8 mouse cellular contexts compared by ENCODE assay signal in the genomic region with DNA sequence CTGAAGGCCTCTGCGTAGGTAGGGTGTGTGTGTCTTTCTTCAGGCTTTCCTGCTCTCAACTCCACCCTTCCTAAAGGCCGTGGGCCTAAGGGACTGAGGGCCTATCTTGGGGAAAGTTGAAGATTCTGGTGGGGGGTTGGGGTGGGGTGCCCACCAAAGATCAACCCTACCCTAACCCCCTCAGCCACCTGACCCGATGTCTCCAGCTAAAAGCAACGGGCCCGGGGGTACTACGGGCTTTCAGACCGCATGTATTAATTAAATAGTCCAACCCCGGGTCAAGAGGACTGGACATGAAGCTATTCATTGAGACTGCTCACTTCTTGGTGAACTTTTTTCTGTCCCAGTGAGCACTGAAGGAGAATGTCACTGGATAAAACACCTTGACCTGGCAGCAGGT. TPM values are rescaled to one million over a fixed set of nuclear protein-coding genes. Genes with fewer than 3 reads are reported as not detected.
DNase-seq lines count a peak whose midpoint lies in the region; ATAC-seq and TF ChIP-seq lines count a peak whose summit lies in the region.

No protein-coding gene starts in this region.

- in situ Hi-C loops in ES-E14 (cut with MboI; ENCODE audit: low sequenced_read_pairs in 2 of 2, unreplicated experiment in 2 of 2), result no loop called here

- peak overlapping the region; percentile 89 for H3K27ac ChIP-seq in heart, embryonic 12.5 days (ENCODE audit: poor library complexity, severe bottlenecking)
- H3K27ac ChIP-seq in ES-E14 (ENCODE audit: insufficient read depth, low read depth, low read length, poor library complexity, severe bottlenecking), result peak overlapping the region; percentile 77
- H3K27ac ChIP-seq in heart, postnatal 0 days (ENCODE audit: low read depth), result peak overlapping the region; percentile 88
- H3K27ac ChIP-seq in liver, embryonic 16.5 days (ENCODE audit: low read length), result peak overlapping the region; percentile 81

- no peaks in the 10 kb centered on the region for H3K9me3 ChIP-seq in heart, embryonic 12.5 days (replicated peaks)
- no peaks in the 10 kb centered on the region for H3K9me3 ChIP-seq in ES-E14 (ENCODE audit: control insufficient read depth, insufficient read depth, low read depth, low read length)
- H3K9me3 ChIP-seq in heart, postnatal 0 days (replicated peaks; ENCODE audit: control insufficient read depth, low read length), result no peaks in the 10 kb centered on the region
- no peaks in the 10 kb centered on the region for H3K9me3 ChIP-seq in liver, embryonic 16.5 days (replicated peaks; ENCODE audit: control insufficient read depth, low read length)

- TF ChIP-seq EP300 in heart, postnatal 0 days (IDR thresholded peaks at IDR 0.05; ENCODE audit: low read depth), result no peak

- H3K9ac ChIP-seq in heart, embryonic 12.5 days, result peak overlapping the region; percentile 76; the same call in 1 of the 2 replicates
- peak overlapping the region; percentile 72 for H3K9ac ChIP-seq in ES-E14 (ENCODE audit: insufficient read depth, low read depth, low read length, poor library complexity, severe bottlenecking)
- H3K9ac ChIP-seq in heart, postnatal 0 days (replicated peaks; ENCODE audit: low read depth, low read length), result no peak overlapping the region
- no peak overlapping the region for H3K9ac ChIP-seq in liver, embryonic 16.5 days (ENCODE audit: low read depth, low read length)

- H3K4me3 ChIP-seq in heart, embryonic 12.5 days, result peak overlapping the region; percentile 57
- peak overlapping the region; percentile 69 to 79 for H3K4me3 ChIP-seq in ES-E14 (ENCODE audit: insufficient read depth in 1 of 2, low read depth in 1 of 2, low read length in 2 of 2, poor library complexity in 1 of 2, severe bottlenecking in 1 of 2)
- peak overlapping the region; percentile 60; the same call in 1 of the 2 replicates for H3K4me3 ChIP-seq in heart, postnatal 0 days (ENCODE audit: low read depth, low read length)
- H3K4me3 ChIP-seq in liver, embryonic 16.5 days (ENCODE audit: low read depth, low read length), result peak overlapping the region; percentile 65

- DNase-seq in heart, adult 18-20 months, result no peak
- no peak for DNase-seq in ES-E14 (ENCODE audit: low read depth, low spot score)
- DNase-seq in heart, postnatal 0 days (ENCODE audit: low spot score), result no peak
- no peak for DNase-seq in ovary, postnatal 14 days (ENCODE audit: low spot score)
- no peak for DNase-seq in embryo, embryonic 10.5 days (ENCODE audit: low spot score)
- DNase-seq in urinary bladder, postnatal 10 days (ENCODE audit: low spot score), result no peak

- H3K4me1 ChIP-seq in heart, embryonic 12.5 days (replicated peaks), result peaks cover 75% of the 10 kb centered on the region
- H3K4me1 ChIP-seq in ES-E14 (ENCODE audit: control insufficient read depth in 2 of 2, insufficient read depth in 2 of 2, low read length in 2 of 2, poor library complexity in 1 of 2), result peaks cover 23 to 34% of the 10 kb centered on the region in 2 experiments
- peaks cover 37% of the 10 kb centered on the region for H3K4me1 ChIP-seq in heart, postnatal 0 days (ENCODE audit: control insufficient read depth, insufficient read depth)
- H3K4me1 ChIP-seq in liver, embryonic 16.5 days (ENCODE audit: control insufficient read depth, low read depth, low read length), result peaks cover 14% of the 10 kb centered on the region

- no peak for ATAC-seq in heart, embryonic 12.5 days (ENCODE audit: insufficient number of reproducible peaks, low FRiP score)
- ATAC-seq in heart, postnatal 0 days (ENCODE audit: insufficient read depth, low read depth), result no peak
- no peak for ATAC-seq in liver, embryonic 16.5 days (ENCODE audit: low read depth)

- 77% methylated on average over 8 of the region's 8 CpGs for WGBS in heart, embryonic 12.5 days
- 76% methylated on average over 8 of the region's 8 CpGs for whole genome bisulfite sequencing in heart, postnatal 0 days
- 77% methylated on average over 8 of the region's 8 CpGs for WGBS in liver, embryonic 16.5 days (ENCODE audit: insufficient replicate concordance)

- TF ChIP-seq CTCF in heart, postnatal 0 days (IDR thresholded peaks at IDR 0.05; ENCODE audit: low read depth), result no peak

- peak overlapping the region; percentile 68 for H3K4me2 ChIP-seq in heart, embryonic 12.5 days
- peak overlapping the region; percentile 82 for H3K4me2 ChIP-seq in heart, postnatal 0 days (ENCODE audit: low read depth, low read length)
- H3K4me2 ChIP-seq in liver, embryonic 16.5 days (ENCODE audit: low read depth, low read length), result peak overlapping the region; percentile 87

- no peaks in the 10 kb centered on the region for H3K27me3 ChIP-seq in heart, embryonic 12.5 days (replicated peaks)
- H3K27me3 ChIP-seq in heart, postnatal 0 days (ENCODE audit: control insufficient read depth, insufficient read depth, low read length), result no peaks in the 10 kb centered on the region
- no peaks in the 10 kb centered on the region for H3K27me3 ChIP-seq in liver, embryonic 16.5 days (ENCODE audit: control insufficient read depth, insufficient read depth, low read depth, low read length)

- H3K36me3 ChIP-seq in heart, embryonic 12.5 days, result no peaks in the 10 kb centered on the region
- H3K36me3 ChIP-seq in ES-E14 (ENCODE audit: control insufficient read depth, insufficient read depth, low read length, poor library complexity, severe bottlenecking), result no peaks in the 10 kb centered on the region
- no peaks in the 10 kb centered on the region for H3K36me3 ChIP-seq in heart, postnatal 0 days (replicated peaks; ENCODE audit: control insufficient read depth, insufficient read depth, low read length)
- no peaks in the 10 kb centered on the region for H3K36me3 ChIP-seq in liver, embryonic 16.5 days (ENCODE audit: control insufficient read depth, insufficient read depth)

TF ChIP-seq in ES-E14, 5 proteins besides CTCF, POLR2A, EP300 and RAD21:
- TF ChIP-seq HCFC1 (IDR thresholded peaks at IDR 0.05; ENCODE audit: borderline replicate concordance, insufficient read depth, low read length), result no peak
- TF ChIP-seq ZNF384 (IDR thresholded peaks at IDR 0.05; ENCODE audit: low read depth, low read length), result no peak
- no peak for TF ChIP-seq MAFK (IDR thresholded peaks at IDR 0.05; ENCODE audit: insufficient read depth, low read depth, low read length)
- no peak for TF ChIP-seq CHD2 (IDR thresholded peaks at IDR 0.05; ENCODE audit: low read depth, low read length)
TF ChIP-seq in ES-E14: peak in this region for 0.

RNA-seq across cellular contexts. Expression of a gene that starts 9.0 kb away (rescaled TPM):
- 0.32 TPM in 1 of 2 replicates, not detected in the other for polyA plus RNA-seq in heart, embryonic 12.5 days (2016; fragmentation: Nextera tagmentation; extraction: Ambion mirVana)
- total RNA-seq in heart, adult 18-20 months (2021), result under 1 TPM in 1 of 2 experiments, not detected in 1; 0.57 TPM
- not detected in 2 replicates for total RNA-seq in ES-E14 (2012; rRNA removed)
- not detected in 2 replicates for total RNA-seq in heart, postnatal 0 days (2014; rRNA removed; ENCODE audit: low replicate concordance)
- 0.22 and 0.52 TPM in 2 replicates for polyA plus RNA-seq in heart, postnatal 0 days (2015; fragmentation: Nextera tagmentation; extraction: Ambion mirVana)
- 0.23 and 0.60 TPM in 2 replicates for polyA plus RNA-seq in liver, embryonic 16.5 days (2015; fragmentation: Nextera tagmentation; extraction: Ambion mirVana)

RNA-seq across cellular contexts. Expression of a gene that starts 9.2 kb away (rescaled TPM):
- polyA plus RNA-seq in heart, embryonic 12.5 days (2016; fragmentation: Nextera tagmentation; extraction: Ambion mirVana), result not detected in 2 replicates
- total RNA-seq in heart, adult 18-20 months (2021), result not detected
- total RNA-seq in ES-E14 (2012; rRNA removed), result 0.16 TPM in 1 of 2 replicates, not detected in the other
- total RNA-seq in heart, postnatal 0 days (2014; rRNA removed; ENCODE audit: low replicate concordance), result not detected in 2 replicates
- not detected in 2 replicates for polyA plus RNA-seq in heart, postnatal 0 days (2015; fragmentation: Nextera tagmentation; extraction: Ambion mirVana)
- polyA plus RNA-seq in liver, embryonic 16.5 days (2015; fragmentation: Nextera tagmentation; extraction: Ambion mirVana), result 0.13 TPM in 1 of 2 replicates, not detected in the other

RNA-seq across cellular contexts. Expression of a gene that starts 13.4 kb away (rescaled TPM):
- 515 and 518 TPM in 2 replicates for polyA plus RNA-seq in heart, embryonic 12.5 days (2016; fragmentation: Nextera tagmentation; extraction: Ambion mirVana)
- 1 to 10 TPM; 4.5 to 4.7 TPM for total RNA-seq in heart, adult 18-20 months (2021)
- 175 and 233 TPM in 2 replicates for total RNA-seq in ES-E14 (2012; rRNA removed)
- total RNA-seq in heart, postnatal 0 days (2014; rRNA removed; ENCODE audit: low replicate concordance), result 183 and 192 TPM in 2 replicates
- polyA plus RNA-seq in heart, postnatal 0 days (2015; fragmentation: Nextera tagmentation; extraction: Ambion mirVana), result 135 and 138 TPM in 2 replicates
- polyA plus RNA-seq in liver, embryonic 16.5 days (2015; fragmentation: Nextera tagmentation; extraction: Ambion mirVana), result 36.6 and 41.4 TPM in 2 replicates

RNA-seq across cellular contexts. Expression of a gene that starts 38.6 kb away (rescaled TPM):
- polyA plus RNA-seq in heart, embryonic 12.5 days (2016; fragmentation: Nextera tagmentation; extraction: Ambion mirVana), result 25.6 and 26.8 TPM in 2 replicates
- 10 to 100 TPM; 46.7 to 49.1 TPM for total RNA-seq in heart, adult 18-20 months (2021)
- 28.9 and 33.3 TPM in 2 replicates for total RNA-seq in ES-E14 (2012; rRNA removed)
- 46.3 and 58.4 TPM in 2 replicates for total RNA-seq in heart, postnatal 0 days (2014; rRNA removed; ENCODE audit: low replicate concordance)
- 18.7 and 20.1 TPM in 2 replicates for polyA plus RNA-seq in heart, postnatal 0 days (2015; fragmentation: Nextera tagmentation; extraction: Ambion mirVana)
- 79.2 and 87.0 TPM in 2 replicates for polyA plus RNA-seq in liver, embryonic 16.5 days (2015; fragmentation: Nextera tagmentation; extraction: Ambion mirVana)

RNA-seq across cellular contexts. Expression of a gene that starts 42.5 kb away (rescaled TPM):
- polyA plus RNA-seq in heart, embryonic 12.5 days (2016; fragmentation: Nextera tagmentation; extraction: Ambion mirVana), result 140 and 146 TPM in 2 replicates
- total RNA-seq in heart, adult 18-20 months (2021), result 10 to 100 TPM; 12.5 to 17.5 TPM
- 96.0 and 102 TPM in 2 replicates for total RNA-seq in ES-E14 (2012; rRNA removed)
- total RNA-seq in heart, postnatal 0 days (2014; rRNA removed; ENCODE audit: low replicate concordance), result 25.8 and 34.5 TPM in 2 replicates
- polyA plus RNA-seq in heart, postnatal 0 days (2015; fragmentation: Nextera tagmentation; extraction: Ambion mirVana), result 73.6 and 77.9 TPM in 2 replicates
- polyA plus RNA-seq in liver, embryonic 16.5 days (2015; fragmentation: Nextera tagmentation; extraction: Ambion mirVana), result 82.1 and 89.8 TPM in 2 replicates

Comparison
In these comparisons a context has a peak if more than half of its experiments do, and no peak if none do; other contexts are left out.
1. H3K9ac ChIP-seq: peak in heart, embryonic 12.5 days (single experiment) and ES-E14 (single experiment); none in heart, postnatal 0 days (single experiment) and liver, embryonic 16.5 days (single experiment).
2. RNA of a gene that starts 13.4 kb away (total RNA-seq): 175 to 233 TPM in ES-E14 and 183 to 192 TPM in heart, postnatal 0 days; 4.5 to 4.7 TPM in heart, adult 18-20 months; every median in the first group is over 10 times any median in the second.
3. Peak in every context shown above with its lines, with median percentiles within 50 percentile points of each other: H3K27ac ChIP-seq, H3K4me2 ChIP-seq and H3K4me3 ChIP-seq.